Mouse (Mus musculus) forebrain, postnatal 0 days (tissue): ENCODE data around the gene Kcnmb4. TPM values are rescaled to one million over a fixed set of nuclear protein-coding genes. Genes with fewer than 3 reads are reported as not detected.

ENCODE experiments used
- ATAC-seq: fragments of 200-750 bp; cut with Nextera tagmentation; 2 replicates; pipeline ENCODE4 v1.8.0; 2017; ENCODE audit warnings: mild to moderate bottlenecking, moderate library complexity
- DNase-seq: peaks from one replicate; pipeline ENCODE4 v3.0.0-alpha.2; 2015
- H3K27ac ChIP-seq: fragments of 300-500 bp; sonication (generic); 2 replicates; pipeline ENCODE4 v1.5.1; 2014; ENCODE audit warnings: low read depth, mild to moderate bottlenecking, antibody characterized with exemption, low read length, moderate library complexity, mixed read lengths
- H3K27me3 ChIP-seq: fragments of 300-500 bp; sonication (generic); 2 replicates; pipeline ENCODE4 v1.6.1; 2014; ENCODE audit warnings: mild to moderate bottlenecking, low read length, mixed read lengths; ENCODE audit not compliant: insufficient read depth
- H3K36me3 ChIP-seq: fragments of 300-500 bp; sonication (generic); 2 replicates; pipeline ENCODE4 v1.6.1; 2014; ENCODE audit warnings: mild to moderate bottlenecking, moderate library complexity; ENCODE audit not compliant: insufficient read depth
- H3K4me1 ChIP-seq: fragments of 300-500 bp; sonication (generic); 2 replicates; pipeline ENCODE4 v1.6.1; 2014; ENCODE audit warnings: antibody characterized with exemption; ENCODE audit not compliant: insufficient read depth
- H3K4me2 ChIP-seq: fragments of 300-500 bp; sonication (generic); 2 replicates; pipeline ENCODE4 v1.6.1; 2014; ENCODE audit warnings: low read depth, mild to moderate bottlenecking, moderate library complexity
- H3K4me3 ChIP-seq: fragments of 300-500 bp; sonication (generic); 2 replicates; pipeline ENCODE4 v1.5.1; 2014; ENCODE audit warnings: low read depth, low read length, mixed read lengths
- H3K9ac ChIP-seq: fragments of 300-500 bp; sonication (generic); 2 replicates; pipeline ENCODE4 v1.6.1; 2014; ENCODE audit warnings: mild to moderate bottlenecking
- H3K9me3 ChIP-seq: fragments of 300-500 bp; sonication (generic); 2 replicates; pipeline ENCODE4 v1.6.1; 2016; ENCODE audit warnings: low read length
- CTCF ChIP-seq: sonication (generic); IDR thresholded peaks from 2 replicates; pipeline ENCODE4 v1.5.1; 2016; ENCODE audit warnings: antibody characterized with exemption, control low read depth, low read depth
- WGBS: fragments of 180-500 bp; shearing (Covaris S2); extraction: QIAGEN DNeasy Blood & Tissue Kit; methylation state at CpG from one replicate; pipeline ENCODE4 v1.1.7; 2014; 5-methylcytosine and 5-hydroxymethylcytosine counted together
- polyA plus RNA-seq: library from polyadenylated mRNA; unstranded; fragments of >200 nt; fragmentation: Nextera tagmentation; extraction: Ambion mirVana; gene quantifications from 2 replicates; pipeline ENCODE4 v1.2.1, GENCODE M21; 2015
- total RNA-seq: library from RNA; depleted of rRNA; stranded (reverse); fragments of >200 nt; gene quantifications from 2 replicates; pipeline ENCODE4 v1.2.3, GENCODE M21; 2014

Kcnmb4 gene
- total and polyA plus RNA-seq, 2 experiments from 2014 or later = 29.7 to 68.5 TPM

DNA sequence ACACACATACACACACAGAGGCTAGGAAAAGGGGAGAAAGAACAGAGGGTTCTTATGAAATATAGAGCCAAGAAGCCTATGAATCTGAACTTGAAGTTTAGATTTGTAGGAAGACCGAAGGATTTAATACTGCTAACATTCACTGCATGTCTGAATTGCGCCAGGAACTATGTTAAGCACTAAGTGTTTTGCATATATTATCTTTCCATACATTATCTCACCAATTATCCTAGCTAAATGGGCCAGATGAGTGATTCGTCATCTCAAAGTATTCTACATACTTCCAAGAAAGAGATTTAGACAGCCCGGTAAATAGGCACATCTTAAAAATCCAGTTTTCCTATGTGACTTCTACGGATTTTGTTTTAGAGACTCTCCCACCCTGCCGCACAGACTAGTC, 68.7 kb downstream of the Kcnmb4 start:
- Histone ChIP-seq H3K9me3 (no peaks in the 10 kb centered on the region), H3K4me2 (no peak overlapping the region), H3K27me3 (no peaks in the 10 kb centered on the region), H3K9ac (no peak overlapping the region), H3K36me3 (no peaks in the 10 kb centered on the region), H3K27ac (peak overlapping the region; percentile 64; the same call in 1 of the 2 replicates), H3K4me3 (no peak overlapping the region), H3K4me1 (peaks cover 12% of the 10 kb centered on the region; the same call in 1 of the 2 replicates)
- ATAC-seq = 0 out of 2 replicates have a peak, but pooled peaks have one; percentile 25
- no peak for DNase-seq
- no peak for TF ChIP-seq CTCF
- 78% methylated on average over 6 of the region's 6 CpGs for WGBS

DNA sequence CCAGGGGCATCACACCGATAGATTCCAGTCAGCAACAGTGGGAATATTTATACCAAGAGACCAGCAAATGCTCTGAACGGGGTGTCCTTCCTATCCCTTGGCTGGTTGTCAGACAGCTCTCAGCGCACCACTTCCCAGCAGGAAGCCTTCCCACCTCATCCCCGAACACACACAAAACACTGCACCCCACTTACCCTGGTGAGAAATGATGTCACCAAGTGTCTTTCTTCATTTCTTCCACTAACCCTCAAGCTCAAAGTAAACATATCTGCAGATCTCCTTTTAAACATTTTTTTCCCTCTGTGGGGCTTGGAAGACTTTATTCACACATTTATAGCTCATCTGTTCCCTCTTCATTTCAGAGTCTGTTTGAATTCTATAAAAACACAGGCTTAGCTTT, 70.0 kb downstream of the Kcnmb4 start:
- H3K4me1 ChIP-seq = peaks cover 12% of the 10 kb centered on the region; the same call in 1 of the 2 replicates
- no peak for TF ChIP-seq CTCF
- WGBS = 62% methylated on average over 4 of the region's 4 CpGs

DNA sequence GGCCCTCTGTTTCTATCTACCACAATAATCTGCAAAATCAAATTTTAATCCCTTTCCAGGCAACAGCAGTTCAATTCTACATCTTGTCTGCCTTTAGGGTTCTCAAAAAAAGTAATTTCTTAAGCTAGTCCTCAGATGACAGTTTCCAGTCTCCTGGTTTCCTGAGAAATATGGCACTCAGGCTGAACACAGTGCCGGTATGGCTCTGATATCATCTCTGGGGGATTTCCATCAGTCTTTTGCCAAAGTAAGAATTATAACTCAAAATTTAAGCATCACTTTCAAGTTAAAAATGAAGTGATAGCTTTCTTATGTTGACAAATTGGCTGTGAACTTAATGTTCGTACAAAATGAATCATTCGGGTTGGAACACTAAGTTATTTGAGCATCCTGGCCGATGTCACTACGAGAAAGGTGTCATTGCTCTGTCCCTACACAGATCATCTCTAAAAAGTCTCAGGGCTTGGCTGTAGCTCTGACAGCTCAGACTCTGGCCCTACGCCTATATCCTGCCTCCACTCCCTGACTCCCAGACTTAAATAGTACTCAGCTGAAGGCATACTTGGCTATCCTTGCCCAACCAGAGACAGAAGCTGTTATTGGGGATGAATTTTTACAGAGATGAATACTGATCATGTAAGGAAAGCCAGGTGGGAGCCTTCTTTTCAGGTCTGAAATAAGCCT, 70.8 kb downstream of the Kcnmb4 start:
- Histone ChIP-seq H3K4me2 (no peak overlapping the region), H3K36me3 (no peaks in the 10 kb centered on the region), H3K27ac (peak overlapping the region; percentile 66), H3K4me3 (no peak overlapping the region), H3K27me3 (no peaks in the 10 kb centered on the region), H3K9me3 (no peaks in the 10 kb centered on the region), H3K9ac (no peak overlapping the region), H3K4me1 (0 out of 2 replicates have a peak, but pooled peaks cover 9% of the 10 kb centered on the region)
- DNase-seq (peak; percentile 63), ATAC-seq (peak; percentile 79)
- WGBS = 70% methylated on average over 6 of the region's 6 CpGs
- TF ChIP-seq CTCF = no peak

More for the DNA sequence above, 70.0 kb downstream of the Kcnmb4 start:
- Histone ChIP-seq H3K9ac (no peak overlapping the region), H3K36me3 (no peaks in the 10 kb centered on the region), H3K4me2 (peak overlapping the region; percentile 8; the same call in 1 of the 2 replicates), H3K27ac (peak overlapping the region; percentile 66), H3K9me3 (no peaks in the 10 kb centered on the region), H3K4me3 (no peak overlapping the region), H3K27me3 (no peaks in the 10 kb centered on the region)
- DNase-seq (peak; percentile 61), ATAC-seq (peak; percentile 44)

DNA sequence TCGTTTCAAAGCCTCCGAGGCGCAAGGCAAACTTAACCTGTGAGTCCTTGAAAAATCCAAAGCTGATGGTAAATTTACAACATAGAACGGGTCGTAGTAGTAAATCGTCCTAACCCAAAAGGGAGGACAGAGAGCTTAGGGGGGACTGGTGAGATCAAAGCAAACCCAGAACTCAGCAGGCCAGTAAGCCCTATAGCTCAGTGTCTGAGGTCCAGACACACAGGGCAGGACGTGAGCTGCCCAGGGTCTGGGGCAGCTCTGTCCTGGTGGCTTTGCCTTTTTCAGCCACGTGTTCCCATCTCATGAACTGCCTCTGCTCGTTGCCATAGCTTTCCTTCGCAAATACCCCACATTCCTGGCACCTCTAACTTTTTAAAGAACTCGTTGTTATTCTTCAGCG, 75.7 kb downstream of the Kcnmb4 start:
- H3K9ac ChIP-seq = no peak overlapping the region
- no peak overlapping the region for H3K4me3 ChIP-seq
- ATAC-seq (no peak), DNase-seq (no peak)
- H3K36me3 ChIP-seq = no peaks in the 10 kb centered on the region
- no peak overlapping the region for H3K27ac ChIP-seq
- no peak overlapping the region for H3K4me2 ChIP-seq
- 60% methylated on average over 12 of the region's 12 CpGs for WGBS
- H3K27me3 ChIP-seq = no peaks in the 10 kb centered on the region
- no peaks in the 10 kb centered on the region for H3K4me1 ChIP-seq
- no peak for TF ChIP-seq CTCF
- no peaks in the 10 kb centered on the region for H3K9me3 ChIP-seq

DNA sequence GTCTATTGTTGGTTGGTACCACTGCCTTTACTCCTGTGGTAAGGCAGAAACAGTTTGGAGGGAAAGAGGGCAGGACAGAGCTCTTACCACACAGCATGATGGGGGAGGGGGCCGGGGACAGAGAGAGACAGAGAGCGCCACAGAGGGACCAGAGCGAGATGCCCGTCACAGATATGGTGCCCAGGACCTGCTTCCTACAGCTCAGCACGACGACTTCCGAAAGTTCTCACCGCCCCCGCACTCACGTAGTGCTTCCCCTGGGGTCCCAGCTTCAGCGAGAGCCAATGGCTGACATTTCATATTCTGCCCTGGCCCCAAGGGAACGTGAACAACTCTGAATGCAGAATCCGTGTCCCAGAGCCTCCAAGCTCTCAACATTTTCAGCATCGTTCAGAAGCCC, 76.1 kb downstream of the Kcnmb4 start:
- Histone ChIP-seq H3K9ac (no peak overlapping the region), H3K4me2 (no peak overlapping the region), H3K4me1 (no peaks in the 10 kb centered on the region), H3K27ac (no peak overlapping the region), H3K9me3 (no peaks in the 10 kb centered on the region), H3K36me3 (no peaks in the 10 kb centered on the region), H3K4me3 (no peak overlapping the region), H3K27me3 (no peaks in the 10 kb centered on the region)
- no peak for ATAC-seq
- WGBS = 36% methylated on average over 14 of the region's 14 CpGs
- no peak for DNase-seq
- TF ChIP-seq CTCF = no peak

DNA sequence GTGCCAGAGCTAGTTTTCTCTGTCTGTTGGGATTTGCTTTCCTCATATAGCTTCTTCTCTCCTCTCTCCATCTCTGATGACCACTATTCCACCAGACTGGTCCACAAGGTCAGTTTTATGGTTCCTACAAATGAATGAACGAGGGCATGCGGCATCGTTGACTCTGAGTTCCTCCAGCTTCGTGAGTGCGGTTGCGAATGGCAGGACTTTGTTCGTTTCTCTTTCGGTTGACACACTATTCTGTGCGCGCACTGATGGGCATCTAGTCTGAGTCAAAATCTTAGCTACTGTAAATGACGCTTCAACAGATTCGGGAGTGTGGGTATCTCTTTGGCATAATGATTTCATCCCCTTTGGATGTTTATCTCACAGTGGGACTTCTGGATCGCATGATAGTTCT, 76.7 kb downstream of the Kcnmb4 start:
- Histone ChIP-seq H3K27ac (no peak overlapping the region), H3K4me2 (no peak overlapping the region), H3K4me1 (no peaks in the 10 kb centered on the region), H3K4me3 (no peak overlapping the region), H3K9ac (no peak overlapping the region), H3K9me3 (no peaks in the 10 kb centered on the region), H3K36me3 (no peaks in the 10 kb centered on the region), H3K27me3 (no peaks in the 10 kb centered on the region)
- DNase-seq (no peak), ATAC-seq (no peak)
- WGBS = 88% methylated on average over 13 of the region's 13 CpGs
- no peak for TF ChIP-seq CTCF

DNA sequence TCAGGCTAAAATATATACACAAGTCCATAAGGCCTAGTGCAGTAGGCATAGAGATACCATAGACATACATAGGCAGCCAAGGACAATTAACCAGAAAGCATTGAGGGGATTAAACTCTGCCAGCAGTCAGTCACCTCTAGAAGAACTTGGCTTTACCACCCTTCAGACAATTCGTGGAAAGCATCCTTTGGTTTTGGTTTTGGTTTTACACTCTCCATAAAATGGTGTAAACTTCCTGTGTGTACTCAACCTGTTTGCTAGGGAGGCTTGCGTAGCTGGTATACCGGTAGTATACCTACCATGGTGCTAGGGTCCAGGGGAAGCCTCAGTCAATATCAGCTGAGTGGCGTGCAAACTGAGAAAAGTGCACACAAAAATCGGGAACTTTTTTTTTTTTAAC, 77.4 kb downstream of the Kcnmb4 start:
- ATAC-seq (no peak), DNase-seq (no peak)
- Histone ChIP-seq H3K4me1 (no peaks in the 10 kb centered on the region), H3K27me3 (no peaks in the 10 kb centered on the region), H3K4me3 (no peak overlapping the region), H3K9me3 (no peaks in the 10 kb centered on the region), H3K9ac (no peak overlapping the region), H3K27ac (no peak overlapping the region), H3K4me2 (no peak overlapping the region), H3K36me3 (no peaks in the 10 kb centered on the region)
- WGBS = 88% methylated on average over 5 of the region's 5 CpGs
- no peak for TF ChIP-seq CTCF
